Mouse (Mus musculus) limb, embryonic 11.5 days (tissue): ENCODE data around the gene Akr1c20. TPM values are rescaled to one million over a fixed set of nuclear protein-coding genes. Genes with fewer than 3 reads are reported as not detected.

Source experiments
- ATAC-seq: fragments of 200-750 bp; cut with Nextera tagmentation; 2 replicates; pipeline ENCODE4 v1.8.0; 2017; ENCODE audit warnings: low read depth; ENCODE audit not compliant: insufficient number of reproducible peaks, low FRiP score, low TSS enrichment
- DNase-seq: peaks from one replicate; pipeline ENCODE4 v3.0.0-alpha.2; 2015; ENCODE audit warnings: low spot score
- H3K27ac ChIP-seq: fragments of 300-500 bp; sonication (generic); replicated peaks from 2 replicates; pipeline ENCODE4 v1.5.1; 2014; ENCODE audit warnings: low read depth, mild to moderate bottlenecking, low read length
- H3K27me3 ChIP-seq: fragments of 300-500 bp; sonication (generic); 2 replicates; pipeline ENCODE4 v1.6.1; 2014; ENCODE audit warnings: mild to moderate bottlenecking, low read length, mixed read lengths; ENCODE audit not compliant: control insufficient read depth, insufficient read depth
- H3K36me3 ChIP-seq: fragments of 300-500 bp; sonication (generic); 2 replicates; pipeline ENCODE4 v1.6.1; 2014; ENCODE audit warnings: mild to moderate bottlenecking, low read length, moderate library complexity, mixed read lengths; ENCODE audit not compliant: control insufficient read depth, insufficient read depth
- H3K4me1 ChIP-seq: fragments of 300-500 bp; sonication (generic); 2 replicates; pipeline ENCODE4 v1.6.1; 2014; ENCODE audit warnings: low read length, mixed read lengths; ENCODE audit not compliant: control insufficient read depth, insufficient read depth
- H3K4me2 ChIP-seq: fragments of 300-500 bp; sonication (generic); 2 replicates; pipeline ENCODE4 v1.6.1; 2014; ENCODE audit warnings: low read depth, mild to moderate bottlenecking, moderate library complexity; ENCODE audit not compliant: severe bottlenecking
- H3K4me3 ChIP-seq: fragments of 300-500 bp; sonication (generic); 2 replicates; pipeline ENCODE4 v1.5.1; 2014; ENCODE audit warnings: low read depth, low read length
- H3K9ac ChIP-seq: fragments of 300-500 bp; sonication (generic); 2 replicates; pipeline ENCODE4 v1.6.1; 2014; ENCODE audit warnings: mild to moderate bottlenecking, low read length
- H3K9me3 ChIP-seq: fragments of 300-500 bp; sonication (generic); 2 replicates; pipeline ENCODE4 v1.6.1; 2016; ENCODE audit warnings: low read length; ENCODE audit not compliant: control insufficient read depth
- WGBS: fragments of 180-500 bp; shearing (Covaris S2); extraction: QIAGEN DNeasy Blood & Tissue Kit; methylation state at CpG from one replicate; pipeline ENCODE4 v1.1.7; 2014; 5-methylcytosine and 5-hydroxymethylcytosine counted together
- polyA plus RNA-seq: library from polyadenylated mRNA; unstranded; fragments of >200 nt; fragmentation: Nextera tagmentation; extraction: Ambion mirVana; gene quantifications from 2 replicates; pipeline ENCODE4 v1.2.1, GENCODE M21; 2014

Gene Akr1c20
- not detected in 2 replicates for polyA plus RNA-seq

DNA sequence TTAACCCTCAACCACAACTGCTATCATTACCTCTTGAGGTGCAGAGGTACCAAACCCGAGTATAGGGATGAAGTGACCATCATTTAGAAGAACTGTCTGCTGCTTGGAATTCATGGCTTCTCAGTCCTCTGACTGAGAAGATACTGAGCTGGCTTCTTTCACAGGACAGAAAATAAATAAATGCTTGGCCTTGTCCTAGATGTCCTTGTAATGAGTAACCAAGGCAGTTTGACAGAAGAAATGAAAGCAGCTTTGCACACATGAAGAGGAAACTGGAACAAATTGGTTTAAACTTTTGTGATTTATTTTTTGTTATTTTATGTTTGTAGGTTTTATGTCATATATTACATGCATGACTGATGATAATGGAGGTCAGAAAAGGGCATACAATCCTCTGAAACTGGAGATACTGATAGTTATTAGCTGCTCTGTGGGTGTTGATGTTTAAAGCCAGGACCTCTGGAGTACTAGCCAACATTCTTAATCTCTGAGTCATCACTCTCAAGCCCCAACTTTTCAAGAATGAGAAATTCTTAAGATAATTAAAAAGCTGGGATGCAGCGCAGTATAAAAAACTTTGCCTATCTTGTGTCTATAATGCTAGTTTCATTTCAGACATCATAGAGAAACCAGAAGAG is at the start of gene Akr1c20:
Akr1c20 (minus strand) TSS at position 145 of the 638 bp plus-strand sequence.
- Histone ChIP-seq H3K27ac (no peak within 1 kb of the TSS), H3K36me3 (no peaks in the 10 kb centered on the region), H3K4me3 (no peak within 1 kb of the TSS), H3K27me3 (no peaks in the 10 kb centered on the region), H3K9me3 (no peaks in the 10 kb centered on the region), H3K4me1 (no peaks in the 10 kb centered on the region), H3K4me2 (no peak within 1 kb of the TSS), H3K9ac (no peak within 1 kb of the TSS)
- 80% methylated on average over 2 of the region's 2 CpGs for WGBS
- no peak for DNase-seq
- no peak for ATAC-seq

- DNase-seq = no peak
- WGBS = 92% methylated on average over 2 of the region's 2 CpGs
These were observed 42.9 kb upstream of the Akr1c20 start for GRCm38 (mm10) chr13:4565996-4566395.

DNA sequence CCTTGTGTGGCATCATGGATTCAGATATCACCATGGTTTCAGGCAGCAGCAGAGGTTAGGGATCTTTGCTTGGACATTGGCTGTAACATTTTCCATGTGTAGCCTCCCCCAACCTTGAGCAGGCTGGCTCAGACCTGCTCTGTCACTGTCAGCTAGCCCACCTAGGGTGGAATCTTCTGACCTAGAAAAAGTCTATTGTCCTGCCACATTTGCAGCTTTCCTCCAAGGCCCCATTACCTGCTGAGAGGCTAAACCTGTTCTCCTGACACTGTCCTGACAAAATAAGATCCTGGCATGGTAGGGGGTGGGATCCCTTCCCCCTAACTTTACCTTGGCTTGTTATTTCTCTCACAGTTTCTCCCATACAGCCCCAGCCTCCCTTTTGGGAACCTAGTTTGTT is 37.4 kb upstream of the Akr1c20 start:
- no peak overlapping the region for H3K9ac ChIP-seq
- H3K4me3 ChIP-seq = no peak overlapping the region
- DNase-seq = no peak
- no peak for ATAC-seq
- no peaks in the 10 kb centered on the region for H3K27me3 ChIP-seq
- H3K27ac ChIP-seq = no peak overlapping the region
- H3K4me1 ChIP-seq = no peaks in the 10 kb centered on the region
- no peaks in the 10 kb centered on the region for H3K9me3 ChIP-seq
- no peak overlapping the region for H3K4me2 ChIP-seq
- no peaks in the 10 kb centered on the region for H3K36me3 ChIP-seq

More at GRCm38 (mm10) chr13:4565996-4566395, 42.9 kb upstream of the Akr1c20 start:
- no peak for ATAC-seq
- Histone ChIP-seq H3K36me3 (no peaks in the 10 kb centered on the region), H3K4me2 (no peak overlapping the region), H3K27ac (no peak overlapping the region), H3K4me3 (no peak overlapping the region), H3K27me3 (no peaks in the 10 kb centered on the region), H3K9ac (no peak overlapping the region), H3K9me3 (no peaks in the 10 kb centered on the region), H3K4me1 (no peaks in the 10 kb centered on the region)

GRCm38 (mm10) chr13:4559143-4559542 is 36.0 kb upstream of the Akr1c20 start:
- Histone ChIP-seq H3K4me3 (no peak overlapping the region), H3K27ac (no peak overlapping the region), H3K9me3 (no peaks in the 10 kb centered on the region), H3K4me2 (no peak overlapping the region), H3K4me1 (no peaks in the 10 kb centered on the region), H3K9ac (no peak overlapping the region), H3K27me3 (no peaks in the 10 kb centered on the region), H3K36me3 (no peaks in the 10 kb centered on the region)
- ATAC-seq (no peak), DNase-seq (no peak)
- WGBS = 62% methylated on average over 1 of the region's 1 CpGs

- DNase-seq (no peak), ATAC-seq (no peak)
- no peak overlapping the region for H3K27ac ChIP-seq
- H3K9ac ChIP-seq = no peak overlapping the region
- H3K4me2 ChIP-seq = no peak overlapping the region
- H3K4me3 ChIP-seq = no peak overlapping the region
- 92% methylated on average over 2 of the region's 2 CpGs for WGBS
- no peaks in the 10 kb centered on the region for H3K36me3 ChIP-seq
- no peaks in the 10 kb centered on the region for H3K9me3 ChIP-seq
- H3K27me3 ChIP-seq = no peaks in the 10 kb centered on the region
- H3K4me1 ChIP-seq = no peaks in the 10 kb centered on the region
These were observed 8.3 kb downstream of the Akr1c20 start for GRCm38 (mm10) chr13:4514811-4515210.

DNA sequence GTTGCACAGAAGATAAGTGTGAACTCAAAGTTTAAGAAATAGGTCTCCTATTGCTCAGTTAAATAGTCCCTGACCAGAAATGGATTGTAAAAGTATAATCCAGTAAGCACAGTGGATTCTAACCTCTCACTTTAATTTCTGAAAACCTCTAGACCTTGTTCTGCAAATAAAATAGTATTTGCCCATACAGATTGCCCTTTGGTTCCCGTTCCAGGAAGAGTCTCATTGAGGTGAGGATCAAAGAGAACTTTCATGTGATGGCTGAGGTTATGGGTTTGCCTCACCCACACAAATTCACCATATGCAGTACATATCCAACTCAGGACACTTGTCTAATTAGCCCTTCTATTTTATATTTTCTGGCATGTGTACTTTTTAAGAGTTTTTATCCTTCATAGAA is 55.2 kb downstream of the Akr1c20 start:
- Histone ChIP-seq H3K36me3 (no peaks in the 10 kb centered on the region), H3K9ac (no peak overlapping the region), H3K4me2 (no peak overlapping the region), H3K9me3 (no peaks in the 10 kb centered on the region), H3K27me3 (no peaks in the 10 kb centered on the region), H3K4me1 (no peaks in the 10 kb centered on the region), H3K27ac (no peak overlapping the region), H3K4me3 (no peak overlapping the region)
- no peak for DNase-seq
- ATAC-seq = no peak
- 71% methylated on average over 1 of the region's 1 CpGs for WGBS

GRCm38 (mm10) chr13:4465641-4466040 is 57.5 kb downstream of the Akr1c20 start:
- Histone ChIP-seq H3K9ac (no peak overlapping the region), H3K9me3 (no peaks in the 10 kb centered on the region), H3K36me3 (no peaks in the 10 kb centered on the region), H3K27me3 (no peaks in the 10 kb centered on the region), H3K4me3 (no peak overlapping the region), H3K4me1 (no peaks in the 10 kb centered on the region), H3K4me2 (no peak overlapping the region), H3K27ac (no peak overlapping the region)
- ATAC-seq (no peak), DNase-seq (no peak)
- WGBS = 81% methylated on average over 2 of the region's 2 CpGs
